Mouse (Mus musculus): ENCODE measurements around the gene Bst2. TPM values are rescaled to one million over a fixed set of nuclear protein-coding genes. Genes with fewer than 3 reads are reported as not detected.

Gene Bst2
- polyA plus RNA-seq, 1 experiment from 2014 or later: 85.5 TPM

DNA sequence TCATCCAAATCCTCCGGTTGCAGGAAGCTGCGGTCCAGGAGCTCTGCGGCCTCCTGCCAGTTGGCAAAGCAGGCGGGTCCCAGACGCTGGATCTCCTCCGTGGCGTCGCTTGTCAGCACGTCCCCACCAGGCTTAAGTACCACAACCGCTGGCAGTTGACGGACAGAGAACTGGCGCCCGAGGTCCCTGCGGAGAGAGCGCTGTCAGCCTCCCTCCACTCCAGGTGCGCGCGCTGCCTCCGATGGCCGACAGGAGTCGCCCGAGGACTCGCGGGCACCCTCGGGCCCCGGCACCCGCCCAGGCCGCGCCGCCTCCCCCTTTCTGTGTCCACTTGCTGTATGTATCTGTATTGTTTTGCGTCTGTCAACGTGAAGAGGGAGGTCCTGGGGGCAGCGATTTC lies 25.5 kb upstream of the Bst2 start:
- H3K27me3 ChIP-seq (replicated peaks; ENCODE audit: control insufficient read depth, insufficient read depth, low read length): peaks cover 45% of the 10 kb centered on the region
- no peaks in the 10 kb centered on the region; the same call in 1 of the 2 replicates for H3K9me3 ChIP-seq (ENCODE audit: control insufficient read depth)
- TF ChIP-seq CTCF (IDR thresholded peaks at IDR 0.05; ENCODE audit: low read depth): peak; percentile 95
- peak; percentile 58 for ATAC-seq
- 0 out of 2 replicates have a peak overlapping the region, but pooled peaks have one; percentile 5 for H3K4me3 ChIP-seq (ENCODE audit: low read depth, low read length)
- no peak overlapping the region for H3K9ac ChIP-seq (ENCODE audit: low read depth, low read length)
- H3K4me2 ChIP-seq (replicated peaks; ENCODE audit: low read depth): peak overlapping the region; percentile 57
- WGBS: under 1% methylated on average over 33 of the region's 33 CpGs
- H3K36me3 ChIP-seq (ENCODE audit: control insufficient read depth, insufficient read depth): no peaks in the 10 kb centered on the region
- peaks cover 5% of the 10 kb centered on the region for H3K4me1 ChIP-seq (replicated peaks; ENCODE audit: control insufficient read depth, insufficient read depth, low read length)
- no peak overlapping the region for H3K27ac ChIP-seq (ENCODE audit: low read depth, low read length)

DNA sequence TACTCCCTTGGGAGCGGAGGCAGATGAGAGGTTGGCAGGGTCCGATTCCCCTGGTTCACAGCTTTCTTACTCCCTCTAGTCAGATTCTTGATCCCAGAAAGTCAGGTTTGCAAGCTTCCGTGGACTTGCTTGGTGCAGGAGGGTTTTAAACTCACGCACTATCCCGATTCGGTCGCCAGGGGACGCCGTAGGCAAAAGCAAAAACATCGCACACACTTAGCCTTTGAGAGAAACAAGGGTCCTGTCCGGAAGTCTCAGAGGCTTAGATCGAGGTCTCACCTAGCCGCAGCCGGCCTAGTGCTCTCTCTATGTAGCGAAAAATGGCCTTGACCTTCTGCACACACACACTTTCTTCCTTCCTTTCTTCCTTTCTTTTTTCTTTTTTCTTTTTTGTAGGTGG lies 24.1 kb upstream of the Bst2 start:
- H3K27ac ChIP-seq (ENCODE audit: low read depth, low read length): no peak overlapping the region
- H3K9ac ChIP-seq (ENCODE audit: low read depth, low read length): no peak overlapping the region
- peak; percentile 95 for TF ChIP-seq CTCF (IDR thresholded peaks at IDR 0.05; ENCODE audit: low read depth)
- ATAC-seq: no peak
- no peak overlapping the region for H3K4me3 ChIP-seq (ENCODE audit: low read depth, low read length)
- peaks cover 5% of the 10 kb centered on the region for H3K4me1 ChIP-seq (replicated peaks; ENCODE audit: control insufficient read depth, insufficient read depth, low read length)
- H3K9me3 ChIP-seq (ENCODE audit: control insufficient read depth): no peaks in the 10 kb centered on the region; the same call in 1 of the 2 replicates
- no peak overlapping the region for H3K4me2 ChIP-seq (replicated peaks; ENCODE audit: low read depth)
- WGBS: 3% methylated on average over 15 of the region's 15 CpGs
- peaks cover 50% of the 10 kb centered on the region for H3K27me3 ChIP-seq (replicated peaks; ENCODE audit: control insufficient read depth, insufficient read depth, low read length)
- H3K36me3 ChIP-seq (ENCODE audit: control insufficient read depth, insufficient read depth): no peaks in the 10 kb centered on the region

DNA sequence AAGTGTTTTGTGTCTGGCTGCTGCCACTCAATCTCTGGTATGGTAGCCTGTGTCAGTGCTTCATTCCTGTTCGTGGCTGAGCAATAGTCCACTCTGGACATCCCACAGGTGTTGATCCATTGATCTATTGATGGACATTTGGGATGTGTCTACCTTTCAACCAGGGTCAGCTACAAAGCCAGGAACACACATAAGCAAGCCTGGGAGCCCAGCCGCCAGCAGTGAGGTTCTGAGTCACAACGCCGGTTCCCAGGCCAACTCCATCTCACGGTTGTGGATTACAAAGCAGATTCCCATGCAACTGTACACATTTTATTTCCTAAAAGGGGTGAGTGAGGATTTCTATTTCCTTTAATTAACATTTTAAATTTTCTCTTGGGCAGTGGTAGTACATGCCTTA lies 23.5 kb upstream of the Bst2 start:
- H3K4me1 ChIP-seq (replicated peaks; ENCODE audit: control insufficient read depth, insufficient read depth, low read length): peaks cover 5% of the 10 kb centered on the region
- peaks cover 50% of the 10 kb centered on the region for H3K27me3 ChIP-seq (replicated peaks; ENCODE audit: control insufficient read depth, insufficient read depth, low read length)
- no peak for TF ChIP-seq CTCF (IDR thresholded peaks at IDR 0.05; ENCODE audit: low read depth)
- H3K4me3 ChIP-seq (ENCODE audit: low read depth, low read length): no peak overlapping the region
- H3K36me3 ChIP-seq (ENCODE audit: control insufficient read depth, insufficient read depth): no peaks in the 10 kb centered on the region
- WGBS: 82% methylated on average over 5 of the region's 5 CpGs
- no peaks in the 10 kb centered on the region; the same call in 1 of the 2 replicates for H3K9me3 ChIP-seq (ENCODE audit: control insufficient read depth)
- no peak overlapping the region for H3K4me2 ChIP-seq (replicated peaks; ENCODE audit: low read depth)
- no peak for ATAC-seq
- H3K27ac ChIP-seq (ENCODE audit: low read depth, low read length): no peak overlapping the region
- no peak overlapping the region for H3K9ac ChIP-seq (ENCODE audit: low read depth, low read length)

DNA sequence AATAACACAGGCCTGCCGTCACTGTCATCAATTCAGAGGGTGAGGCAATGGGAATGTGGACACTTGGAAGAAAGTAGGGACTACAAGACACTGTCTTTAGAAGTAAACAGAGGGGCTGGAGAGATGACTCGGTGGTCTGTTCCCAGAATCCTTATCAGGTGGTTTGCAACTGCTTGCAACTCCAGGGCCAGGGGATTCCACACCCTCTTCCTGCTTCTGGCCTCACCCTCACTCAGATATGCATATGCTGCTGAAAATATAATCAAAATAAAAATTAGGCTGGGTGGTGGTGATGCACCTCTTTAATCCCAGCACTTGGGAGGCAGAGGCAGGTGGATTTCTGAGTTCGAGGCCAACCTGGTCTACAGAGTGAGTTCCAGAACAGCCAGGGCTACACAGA lies 22.8 kb upstream of the Bst2 start:
- H3K27me3 ChIP-seq (replicated peaks; ENCODE audit: control insufficient read depth, insufficient read depth, low read length): peaks cover 55% of the 10 kb centered on the region
- TF ChIP-seq CTCF (IDR thresholded peaks at IDR 0.05; ENCODE audit: low read depth): no peak
- 74% methylated on average over 3 of the region's 3 CpGs for WGBS

DNA sequence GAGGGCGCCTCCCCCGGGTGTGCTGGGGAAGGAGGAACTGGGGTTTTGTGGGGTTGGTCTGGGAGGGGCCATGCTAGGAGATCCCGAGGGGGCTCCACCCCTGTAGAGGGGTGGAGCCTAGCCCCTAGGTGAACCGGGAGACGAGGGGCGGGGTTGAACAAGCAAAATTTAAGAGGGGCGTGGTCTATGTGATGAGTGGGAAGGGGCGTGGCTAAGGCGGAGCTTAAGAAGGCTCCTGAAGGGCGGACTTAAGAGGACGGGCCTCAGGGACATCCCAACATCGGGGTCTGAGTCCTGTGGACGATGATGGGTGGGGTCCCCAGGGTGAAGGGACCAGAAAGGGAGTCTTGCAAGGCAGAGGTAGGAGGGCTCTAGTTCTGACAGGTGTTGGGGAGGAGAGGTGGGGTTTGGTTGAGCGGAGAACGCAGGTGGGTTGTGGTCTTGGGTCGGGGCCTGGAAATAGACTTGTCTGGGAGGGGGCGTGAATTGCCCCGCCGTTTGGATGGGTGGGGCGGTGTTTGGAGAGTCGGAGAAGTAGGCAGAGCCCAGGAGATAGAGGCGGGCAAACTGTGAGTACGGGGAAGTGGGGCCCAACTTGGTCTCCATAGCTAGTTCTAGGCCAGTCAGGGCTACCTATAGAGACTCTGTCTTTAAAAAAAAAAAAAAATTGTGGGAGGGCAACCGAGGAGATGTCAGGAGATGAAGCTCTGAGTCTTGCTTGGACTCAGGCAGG lies 21.9 kb upstream of the Bst2 start:
- 2% methylated on average over 24 of the region's 24 CpGs for WGBS
- Histone ChIP-seq H3K9me3 (ENCODE audit: control insufficient read depth) (no peaks in the 10 kb centered on the region; the same call in 1 of the 2 replicates), H3K27ac (ENCODE audit: low read depth, low read length) (no peak overlapping the region), H3K27me3 (replicated peaks; ENCODE audit: control insufficient read depth, insufficient read depth, low read length) (peaks cover 55% of the 10 kb centered on the region), H3K4me1 (replicated peaks; ENCODE audit: control insufficient read depth, insufficient read depth, low read length) (peaks cover 5% of the 10 kb centered on the region), H3K4me2 (replicated peaks; ENCODE audit: low read depth) (peak overlapping the region; percentile 85), H3K36me3 (ENCODE audit: control insufficient read depth, insufficient read depth) (no peaks in the 10 kb centered on the region), H3K4me3 (ENCODE audit: low read depth, low read length) (peak overlapping the region; percentile 49), H3K9ac (ENCODE audit: low read depth, low read length) (peak overlapping the region; percentile 26; the same call in 1 of the 2 replicates)
- ATAC-seq: peak; percentile 23
- TF ChIP-seq CTCF (IDR thresholded peaks at IDR 0.05; ENCODE audit: low read depth): peak; percentile 19; the same call in 1 of the 2 replicates

More for the DNA sequence above, 22.8 kb upstream of the Bst2 start:
- Histone ChIP-seq H3K27ac (ENCODE audit: low read depth, low read length) (no peak overlapping the region), H3K36me3 (ENCODE audit: control insufficient read depth, insufficient read depth) (no peaks in the 10 kb centered on the region), H3K4me3 (ENCODE audit: low read depth, low read length) (no peak overlapping the region), H3K4me2 (replicated peaks; ENCODE audit: low read depth) (no peak overlapping the region), H3K9ac (ENCODE audit: low read depth, low read length) (no peak overlapping the region), H3K4me1 (replicated peaks; ENCODE audit: control insufficient read depth, insufficient read depth, low read length) (peaks cover 5% of the 10 kb centered on the region), H3K9me3 (ENCODE audit: control insufficient read depth) (no peaks in the 10 kb centered on the region; the same call in 1 of the 2 replicates)
- ATAC-seq: no peak

DNA sequence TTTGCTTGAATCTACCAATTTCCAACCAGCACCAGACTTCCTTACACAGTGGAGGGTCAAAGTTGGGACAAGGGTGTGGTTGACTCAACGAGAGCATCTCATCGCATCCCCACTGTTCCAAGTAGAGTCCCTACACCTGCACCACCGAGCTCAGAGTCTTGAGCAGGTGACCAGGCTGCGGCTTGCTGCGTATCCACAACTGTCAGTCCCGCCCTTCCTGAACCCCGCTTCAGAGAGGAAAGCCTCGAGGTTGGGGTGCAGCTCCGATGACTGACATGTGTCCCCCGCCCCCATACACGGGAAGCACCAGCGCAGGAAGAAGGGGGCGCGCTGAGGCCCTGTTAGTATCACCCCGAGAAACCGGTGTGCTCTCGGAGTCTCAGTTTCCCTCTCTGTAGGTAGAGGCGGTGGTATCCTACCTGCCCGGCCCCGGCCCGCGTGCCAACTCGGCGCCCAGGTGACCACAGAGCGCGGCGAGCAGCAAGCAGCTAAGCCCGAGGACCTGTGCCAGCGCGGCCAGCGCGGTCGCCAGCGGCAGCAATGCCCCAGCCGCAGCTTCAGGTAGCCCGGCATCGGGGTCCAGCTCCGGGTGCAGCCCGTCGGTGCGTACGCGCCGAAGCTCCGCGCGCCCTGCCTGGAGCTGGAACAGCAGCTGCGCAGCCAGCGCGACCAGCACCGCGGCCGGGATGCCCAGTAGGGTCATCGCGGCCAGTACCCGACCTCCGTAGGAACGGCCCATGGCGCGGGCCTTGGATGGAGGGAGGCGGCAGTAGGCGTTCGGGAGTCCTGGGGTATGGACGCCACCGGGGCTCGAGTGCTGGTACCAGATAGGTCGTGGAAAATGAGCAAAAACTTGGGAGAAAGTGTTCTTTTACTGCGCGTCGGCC lies 21.1 kb upstream of the Bst2 start, which contains the start of gene Tmem221:
Tmem221 (minus strand) TSS at position 801 of the 887 bp plus-strand sequence.
- H3K9me3 ChIP-seq (ENCODE audit: control insufficient read depth): no peaks in the 10 kb centered on the region
- H3K4me1 ChIP-seq (replicated peaks; ENCODE audit: control insufficient read depth, insufficient read depth, low read length): peaks cover 5% of the 10 kb centered on the region
- H3K36me3 ChIP-seq (ENCODE audit: control insufficient read depth, insufficient read depth): no peaks in the 10 kb centered on the region
- H3K4me2 ChIP-seq (replicated peaks; ENCODE audit: low read depth): peak within 1 kb of the TSS; percentile 85
- H3K9ac ChIP-seq (ENCODE audit: low read depth, low read length): peak within 1 kb of the TSS; percentile 26
- WGBS: 4% methylated on average over 70 of the region's 70 CpGs
- peaks cover 55% of the 10 kb centered on the region for H3K27me3 ChIP-seq (replicated peaks; ENCODE audit: control insufficient read depth, insufficient read depth, low read length)
- ATAC-seq: peak; percentile 8; the same call in 1 of the 2 replicates
- no peak; the same call in 1 of the 2 replicates for TF ChIP-seq CTCF (IDR thresholded peaks at IDR 0.05; ENCODE audit: low read depth)
- H3K27ac ChIP-seq (ENCODE audit: low read depth, low read length): no peak within 1 kb of the TSS
- H3K4me3 ChIP-seq (ENCODE audit: low read depth, low read length): peak within 1 kb of the TSS; percentile 49

Data from intestine, postnatal 0 days (tissue).